Mouse (Mus musculus) heart, postnatal 14 days (tissue): ENCODE results near the gene Srms. TPM values are rescaled to one million over a fixed set of nuclear protein-coding genes. Genes with fewer than 3 reads are reported as not detected.
"Not testable (repeated sequence)": the region's sequence is repeated elsewhere in the genome, so short reads cannot be mapped to it uniquely, and the experiment has no call there.

ENCODE experiments used
- DNase-seq, 2 experiments: peaks; one replicate each; pipeline ENCODE4 v3.0.0; 2021 to 2022
- intact Hi-C: fragments of 180-260 bp; cut with DNase I; formaldehyde crosslinking; loops from one replicate; pipeline ENCODE4 v1.15.1; 2025
- total RNA-seq, 2 experiments: library from RNA; stranded (reverse); gene quantifications; 2 replicates each; pipeline ENCODE4 v1.2.3; 2021

Gene Srms
- total RNA-seq, 2 experiments from 2014 or later = 0.17 to 0.61 TPM

DNA sequence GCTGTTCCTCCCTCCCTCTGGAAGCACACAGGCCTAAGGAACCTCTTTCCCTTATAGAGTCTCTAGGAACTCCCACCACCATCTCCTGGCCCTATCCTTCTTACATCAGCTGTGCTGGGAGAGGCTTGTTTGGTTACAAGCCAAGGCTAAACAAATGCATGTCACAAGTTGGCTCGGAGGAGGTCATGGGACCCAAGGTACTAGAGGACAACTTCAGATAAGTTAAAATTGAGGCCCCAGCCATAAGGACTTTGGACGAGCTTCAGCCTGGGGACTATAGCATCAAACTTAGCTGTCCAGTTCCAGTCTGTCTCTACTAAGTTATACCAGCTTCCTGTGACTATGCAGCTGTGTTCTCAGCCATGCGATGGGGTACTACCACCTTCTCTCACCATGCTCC is 14.1 kb upstream of the Srms start:
- no peak for DNase-seq
- intact Hi-C loops = no loop called here

DNA sequence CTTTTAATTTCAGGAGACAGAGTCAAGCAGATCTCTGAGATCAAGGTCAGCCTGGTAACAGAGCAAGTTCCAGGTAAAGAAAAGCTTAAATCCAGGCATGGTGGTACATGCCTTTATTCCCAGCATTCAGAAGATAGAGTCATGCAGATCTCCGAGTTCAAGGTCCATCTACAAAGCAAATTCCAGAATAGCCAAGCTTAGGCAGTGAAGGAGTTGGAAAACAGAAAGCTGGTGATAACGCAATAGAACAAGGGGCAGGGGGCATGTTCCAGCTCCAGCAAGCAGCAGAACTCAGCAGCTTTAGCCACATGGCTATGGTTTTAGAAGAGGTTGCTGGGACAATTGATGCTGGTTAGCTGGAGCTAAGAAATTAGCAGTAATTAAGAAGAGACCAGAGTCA is 12.0 kb upstream of the Srms start:
- intact Hi-C loops = no loop called here

DNA sequence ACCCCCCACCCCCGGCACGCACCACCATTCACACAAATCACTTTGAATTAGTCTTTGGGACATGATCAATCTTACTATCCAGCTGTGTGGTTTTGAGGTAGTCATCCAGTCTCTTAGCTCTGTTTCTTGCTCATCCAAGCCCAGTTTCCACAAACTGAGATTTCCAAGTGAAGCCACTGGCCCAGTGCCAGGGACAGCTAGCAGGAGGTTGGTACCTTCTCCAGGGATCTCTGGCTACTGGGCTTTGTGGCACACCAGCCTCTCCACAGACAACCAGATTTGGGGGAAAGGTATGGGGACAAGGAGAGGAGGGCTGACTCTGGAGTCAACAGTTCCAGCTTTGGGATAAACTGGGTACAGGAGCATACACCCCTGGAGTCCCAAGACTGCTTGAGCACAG is 7.4 kb upstream of the Srms start:
- DNase-seq = no peak
- intact Hi-C loops = loop anchor here (2.0 kb wide), 1 partner anchor 32 kb away; no protein-coding TSS in a partner anchor

More for the DNA sequence above, 12.0 kb upstream of the Srms start:
- DNase-seq = no peak

DNA sequence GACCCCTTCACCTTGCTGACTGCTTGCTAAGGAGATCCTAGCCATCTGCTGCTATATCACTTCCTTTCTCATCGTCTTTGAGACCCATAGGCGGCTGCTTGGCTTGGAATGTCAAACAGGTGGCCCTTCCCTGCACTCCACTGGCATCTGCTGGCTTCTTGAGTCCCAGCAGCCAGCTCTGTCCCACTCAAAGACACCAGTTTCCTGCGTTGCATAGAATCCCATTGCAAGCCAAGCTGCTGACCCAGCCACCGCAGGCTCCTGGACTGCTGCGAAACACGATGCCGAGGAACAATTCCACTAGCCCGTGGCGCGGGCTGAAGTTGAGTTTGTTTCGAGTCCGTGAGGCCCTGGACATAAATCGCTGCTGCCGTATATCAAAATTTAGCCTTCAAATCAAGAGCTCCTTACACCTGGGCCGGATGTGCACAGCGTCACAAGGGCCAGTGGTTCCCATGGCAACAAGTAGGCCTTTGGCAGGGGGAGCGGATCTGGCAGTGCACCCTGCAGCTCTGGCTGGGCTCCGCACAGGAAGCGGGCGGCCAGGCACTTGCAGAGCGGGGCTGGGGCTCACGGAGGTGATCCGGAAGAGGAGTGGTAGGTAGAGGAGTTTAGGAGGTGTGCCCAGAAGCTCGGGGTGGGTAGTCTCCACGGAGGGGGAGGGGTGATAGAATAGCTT is 6.7 kb upstream of the Srms start, which contains the start of gene Fndc11:
TSS of gene Fndc11 (plus strand) at position 476 of the 679 bp plus-strand sequence.
- intact Hi-C loops = loop anchor here (2.0 kb wide), 1 partner anchor 31 kb away; no protein-coding TSS in a partner anchor
- peak; percentile 77 to 84 for DNase-seq

DNA sequence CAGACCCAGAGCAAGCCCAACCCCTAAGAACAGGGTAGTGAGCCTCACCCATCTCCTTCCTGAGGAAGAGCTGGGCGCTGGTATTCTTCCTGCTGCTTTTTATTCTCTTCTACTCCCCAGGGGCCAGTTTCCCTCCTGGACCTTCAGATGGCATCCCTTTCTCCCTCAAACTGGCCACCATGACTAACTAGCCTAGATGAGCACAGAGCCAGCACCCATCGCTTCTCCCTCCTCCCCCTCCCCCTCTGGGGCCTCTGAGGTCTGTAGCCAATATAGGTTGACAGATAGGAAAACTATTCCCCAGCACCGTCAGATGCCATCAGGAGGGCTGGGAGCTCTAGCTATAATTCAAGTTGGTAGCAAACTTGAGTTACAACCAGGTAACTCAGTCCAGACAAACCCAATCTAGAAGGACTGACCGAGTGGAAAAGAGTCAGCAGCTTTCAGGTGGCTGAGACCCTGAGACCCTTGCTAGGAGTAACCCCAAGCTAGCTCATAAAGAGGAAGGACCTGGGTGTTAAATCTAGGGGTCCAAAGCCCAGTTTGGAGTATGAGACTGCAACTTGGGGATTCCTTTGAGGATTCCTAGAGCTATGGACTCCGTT is 6.0 kb upstream of the Srms start:
- DNase-seq = no peak
- intact Hi-C loops = no loop called here

DNA sequence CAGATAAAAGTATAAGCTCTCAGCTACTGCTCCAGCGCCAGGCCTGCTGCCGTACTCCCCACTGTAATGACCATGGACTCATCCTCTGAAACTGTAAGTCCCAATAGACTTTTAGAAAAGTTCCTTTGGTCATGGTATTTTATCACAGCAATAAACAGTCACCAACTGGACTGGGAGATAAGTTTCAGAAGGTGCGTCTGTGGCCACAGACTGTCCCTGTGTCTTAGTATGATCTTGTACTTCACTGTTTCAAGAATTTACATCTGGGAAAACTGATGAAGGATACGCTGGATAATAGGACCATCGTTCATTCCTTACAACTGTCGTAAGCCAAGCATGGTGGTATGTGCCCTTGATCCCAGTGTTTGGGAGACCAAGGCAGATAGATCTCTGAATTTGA is 3.1 kb upstream of the Srms start:
- intact Hi-C loops = no loop called here
- DNase-seq = no peak

DNA sequence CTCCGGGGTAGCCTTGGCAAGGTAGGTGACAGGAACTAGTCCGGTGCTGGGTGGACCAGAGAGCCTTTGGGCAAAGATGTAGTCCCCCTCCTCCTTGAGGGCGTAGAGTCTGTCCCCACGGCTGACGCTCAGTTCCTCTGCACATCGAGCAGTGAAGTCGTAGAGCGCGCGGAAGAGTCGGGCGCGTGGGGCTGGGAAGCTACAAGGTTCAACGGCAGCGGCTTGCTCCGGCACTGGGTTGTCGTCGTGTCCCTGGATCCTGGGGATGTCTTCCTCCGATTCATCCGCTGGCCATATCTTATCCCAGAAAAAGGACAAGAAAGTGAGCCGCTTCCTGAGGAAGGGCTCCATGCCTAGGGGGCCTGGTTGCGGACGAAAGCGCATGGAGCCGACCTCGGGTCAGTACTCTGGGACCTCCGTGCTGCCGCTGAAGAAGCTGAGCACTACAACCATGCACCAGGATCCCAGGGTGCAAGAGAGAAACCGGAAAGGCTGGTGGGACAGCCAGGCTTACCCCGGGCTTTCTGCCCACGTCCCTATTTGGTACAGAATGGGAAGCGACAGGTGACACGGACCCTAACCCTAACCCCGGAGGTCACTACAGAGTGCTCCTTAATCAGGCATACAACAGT is 480 bp downstream of the Srms start:
- no peak for DNase-seq
- intact Hi-C loops = no loop called here

DNA sequence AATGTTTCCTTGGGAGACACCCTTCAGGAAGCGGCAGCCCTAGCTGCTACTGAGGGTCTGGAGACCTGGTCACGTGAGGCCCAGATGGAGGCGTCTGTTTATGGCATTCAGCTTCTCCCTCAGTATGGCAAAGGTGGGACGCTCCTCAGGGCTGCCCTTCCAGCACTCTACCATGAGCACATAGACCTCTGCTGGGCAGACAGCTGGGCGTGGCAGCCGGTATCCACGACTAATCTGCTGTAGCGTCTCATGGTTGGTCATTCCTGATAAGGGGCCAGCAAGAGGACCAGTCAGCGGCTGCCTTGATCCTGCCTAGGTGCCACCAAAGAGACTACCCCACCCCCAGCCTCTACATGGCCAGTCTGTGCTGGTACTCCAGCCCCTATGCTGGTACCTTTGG is 6.9 kb downstream of the Srms start:
- intact Hi-C loops = no loop called here
- no peak for DNase-seq

DNA sequence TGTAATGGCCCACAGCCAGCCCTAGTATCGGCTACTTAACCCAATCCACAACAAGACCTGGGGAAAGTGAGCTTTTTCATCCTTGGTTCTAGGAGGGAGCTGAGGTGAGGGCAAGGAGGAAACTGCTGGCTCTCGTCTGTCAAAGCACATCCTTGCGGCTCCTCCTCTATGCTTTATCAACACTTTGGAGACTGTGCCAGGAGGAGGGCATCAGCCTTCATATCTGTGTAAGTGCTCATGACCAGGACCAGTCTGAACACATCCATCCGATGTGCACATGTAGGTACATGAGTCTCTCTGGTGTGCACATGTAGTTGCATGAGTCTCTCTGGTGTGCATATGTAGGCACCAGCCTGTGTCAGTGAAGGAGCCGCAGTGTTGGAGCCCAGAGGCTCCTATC is 7.3 kb downstream of the Srms start:
- no peak for DNase-seq
- intact Hi-C loops = no loop called here

DNA sequence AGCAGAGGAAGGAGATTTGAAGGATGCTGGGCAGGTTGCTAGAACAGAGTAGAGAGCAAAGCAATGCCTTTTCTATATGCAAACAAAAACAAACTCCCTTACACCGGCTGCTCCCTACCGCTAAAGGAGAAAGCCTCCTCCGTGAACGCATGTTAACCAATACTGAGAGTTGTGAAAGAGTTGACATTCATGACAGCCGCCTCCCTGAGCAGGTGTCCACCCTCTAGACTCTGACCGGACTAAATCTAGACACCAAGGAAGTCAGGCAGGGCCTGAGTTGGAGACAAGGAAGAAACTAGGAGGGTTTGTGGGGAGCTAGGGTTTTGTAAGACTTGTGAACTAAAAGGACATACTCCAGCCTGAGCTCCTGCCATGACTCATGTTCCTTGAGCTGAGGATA is 10.1 kb downstream of the Srms start:
- no peak for DNase-seq
- intact Hi-C loops = no loop called here

DNA sequence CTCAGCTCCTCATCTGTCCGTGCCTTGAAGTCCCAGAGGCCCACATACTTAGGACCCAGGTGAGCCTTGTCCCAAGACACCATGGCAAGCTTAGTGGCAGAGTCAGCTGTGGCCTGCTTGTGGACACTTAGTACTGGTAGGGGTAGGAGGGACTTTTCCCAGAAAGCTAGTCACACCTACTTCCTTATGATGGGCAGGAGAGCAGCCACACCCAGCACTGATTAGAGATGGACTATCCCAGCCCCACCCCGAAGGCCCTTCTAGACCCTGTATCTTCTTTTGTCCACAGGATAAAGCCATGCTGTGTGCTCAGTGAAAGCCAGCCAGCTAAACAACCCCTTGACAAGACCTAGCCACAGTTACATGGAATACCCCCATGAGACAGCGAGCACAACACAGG is 10.6 kb downstream of the Srms start, which contains the start of gene Ptk6:
TSS of gene Ptk6 (minus strand) at position 368 of the 400 bp plus-strand sequence.
- intact Hi-C loops = no loop called here
- DNase-seq = no peak

DNA sequence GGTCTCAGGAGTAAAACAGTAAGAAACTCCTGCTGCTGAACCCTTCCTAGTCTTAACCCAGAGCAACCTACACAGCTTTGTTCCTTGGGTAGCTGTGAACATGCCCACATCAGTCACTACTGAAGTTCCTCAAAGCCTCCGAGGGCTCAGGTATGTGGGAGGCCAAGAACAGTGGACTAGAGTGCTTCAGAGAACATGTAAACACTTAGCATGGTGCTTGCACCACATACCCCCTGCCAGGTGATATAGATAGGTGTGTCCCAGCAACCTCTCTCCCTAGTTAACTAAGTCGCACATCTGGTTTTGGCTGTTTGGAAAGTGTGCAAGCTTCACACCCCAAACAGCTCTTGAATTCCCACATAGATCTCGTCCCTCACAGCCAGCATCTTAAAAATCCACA is 11.4 kb downstream of the Srms start:
- DNase-seq = no peak
- intact Hi-C loops = no loop called here

DNA sequence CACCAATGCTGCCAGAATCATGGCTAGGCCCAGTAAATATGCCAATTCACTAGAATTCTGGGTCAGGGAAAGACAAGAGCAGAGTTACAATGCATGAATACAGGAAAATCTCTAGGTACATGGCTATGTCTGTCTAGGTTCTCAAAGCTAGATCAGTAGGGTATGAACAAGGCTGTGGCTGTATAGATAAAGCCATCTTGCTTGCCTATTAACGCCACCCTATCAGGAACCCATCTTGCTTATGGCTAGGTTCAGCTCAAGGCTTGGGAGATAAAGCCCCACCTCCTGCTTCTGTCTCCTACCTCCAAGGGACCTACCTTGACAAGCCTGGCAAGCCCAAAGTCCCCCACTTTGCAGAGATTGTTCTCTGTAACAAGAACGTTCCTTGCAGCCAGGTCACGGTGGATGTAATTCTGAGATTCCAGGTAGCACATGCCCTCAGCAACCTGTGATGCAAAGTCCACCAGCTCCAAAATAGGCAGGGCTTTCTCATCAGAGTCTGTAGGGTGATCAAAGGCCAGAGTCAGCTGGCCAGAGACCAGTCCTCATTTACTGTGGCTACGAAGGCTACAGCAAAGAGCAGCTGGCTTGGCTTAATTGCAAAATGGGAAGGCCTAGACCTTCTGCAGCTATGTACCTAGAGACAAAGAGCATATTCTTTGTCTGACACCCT is 16.2 kb downstream of the Srms start:
- no peak for DNase-seq
- intact Hi-C loops = no loop called here

DNA sequence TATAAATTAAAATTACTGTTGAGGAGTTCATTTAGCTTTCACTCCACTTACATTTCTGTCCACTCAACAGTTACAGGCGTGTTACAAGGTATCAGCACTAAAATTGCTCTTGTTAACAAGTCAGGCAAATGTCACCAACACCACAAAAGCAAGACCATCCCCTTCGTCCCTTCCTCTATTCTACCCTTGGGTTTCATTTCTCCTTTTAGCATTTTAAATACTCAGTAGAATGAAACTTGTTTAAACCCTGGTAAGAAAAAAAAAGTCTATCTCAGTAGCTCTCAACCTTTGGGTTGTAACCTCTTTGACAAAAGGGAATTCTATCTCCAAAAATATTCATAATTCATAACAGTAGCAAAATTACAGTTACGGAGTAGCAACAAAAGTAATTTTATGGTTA is 19.9 kb downstream of the Srms start:
- DNase-seq = no peak
- intact Hi-C loops = no loop called here

DNA sequence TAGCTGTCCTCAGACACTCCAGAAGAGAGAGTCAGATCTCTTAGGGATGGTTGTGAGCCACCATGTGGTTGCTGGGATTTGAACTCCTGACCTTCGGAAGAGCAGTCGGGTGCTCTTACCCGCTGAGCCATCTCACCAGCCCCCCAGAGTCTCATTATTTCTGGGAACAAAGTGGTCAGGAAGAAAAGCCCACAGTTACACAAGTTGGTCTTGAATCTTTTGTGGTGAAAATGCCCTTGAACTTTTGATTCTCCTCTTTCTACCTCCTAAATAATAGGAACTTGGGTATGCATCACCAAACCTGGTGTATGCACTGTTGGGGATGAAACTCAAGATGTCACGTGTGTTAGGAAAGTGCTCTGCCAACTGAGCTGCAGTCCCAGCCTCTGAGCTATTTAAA is 21.0 kb downstream of the Srms start:
- no peak for DNase-seq
- intact Hi-C loops = no loop called here

DNA sequence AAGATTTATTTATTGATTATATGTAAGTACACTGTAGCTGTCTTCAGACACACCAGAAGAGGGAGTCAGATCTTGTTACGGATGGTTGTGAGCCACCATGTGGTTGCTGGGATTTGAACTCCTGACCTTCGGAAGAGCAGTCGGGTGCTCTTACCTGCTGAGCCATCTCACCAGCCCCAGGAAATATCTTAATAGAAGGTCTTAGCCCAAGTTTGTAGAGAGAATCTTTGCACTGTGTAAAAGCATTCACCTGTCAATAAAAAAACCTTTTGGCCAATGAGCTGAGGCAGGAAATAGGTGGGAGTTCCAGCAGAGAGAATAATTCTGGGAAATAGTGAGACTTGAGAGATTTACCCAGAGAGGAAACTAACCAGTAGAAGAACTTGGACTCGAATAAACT is 21.6 kb downstream of the Srms start:
- intact Hi-C loops, DNase-seq: not testable (repeated sequence)

DNA sequence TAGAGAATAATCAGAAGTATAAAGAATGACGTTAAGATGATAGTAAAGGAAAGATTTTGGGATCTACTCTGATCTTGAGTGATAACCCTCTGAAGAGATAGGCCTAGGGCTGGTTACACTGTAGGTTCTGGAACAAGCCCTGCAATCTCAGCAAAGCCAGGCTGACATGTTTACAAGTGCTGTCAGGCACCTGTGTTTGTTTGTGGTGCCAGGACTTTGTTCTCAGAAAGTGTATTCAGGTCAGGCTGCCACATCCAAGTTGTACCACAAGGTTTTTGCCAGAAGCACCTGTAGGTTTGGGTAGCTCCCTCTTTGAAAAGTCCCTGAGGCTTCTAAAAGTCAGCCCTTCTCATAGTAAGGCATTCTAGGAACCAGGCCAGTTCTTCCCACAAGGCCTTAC is 23.7 kb downstream of the Srms start:
- intact Hi-C loops = loop anchor here (2.0 to 10.0 kb wide), 3 partner anchors 31 to 405 kb away; partner anchors contain the start of genes Fndc11, Prpf6, Samd10 and Zfp512b
- no peak for DNase-seq

DNA sequence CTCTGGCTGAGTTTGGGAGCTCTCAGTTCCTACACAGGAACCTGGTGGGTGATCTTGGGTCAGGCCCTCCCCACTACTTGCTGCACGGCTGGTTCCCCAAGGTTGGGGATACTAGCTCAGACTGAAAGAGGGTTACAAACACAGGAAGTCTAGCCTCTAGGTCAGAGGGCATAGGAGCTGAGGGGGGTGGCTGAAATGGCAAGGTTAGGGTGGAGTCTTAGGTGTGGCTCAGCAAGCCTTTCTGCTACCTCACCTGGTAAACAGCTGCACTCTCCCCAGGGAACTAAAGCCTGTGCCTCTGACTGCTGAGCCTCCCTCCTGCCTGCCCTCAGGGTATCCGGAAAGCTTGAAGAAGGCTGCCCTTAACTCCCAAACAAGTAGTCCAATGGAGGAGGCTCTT is 24.3 kb downstream of the Srms start:
- intact Hi-C loops = loop anchor here (2.0 to 10.0 kb wide), 3 partner anchors 32 to 406 kb away; partner anchors contain the start of genes Fndc11, Prpf6, Samd10 and Zfp512b
- peak in 1 of 2 experiments; percentile 7 for DNase-seq

DNA sequence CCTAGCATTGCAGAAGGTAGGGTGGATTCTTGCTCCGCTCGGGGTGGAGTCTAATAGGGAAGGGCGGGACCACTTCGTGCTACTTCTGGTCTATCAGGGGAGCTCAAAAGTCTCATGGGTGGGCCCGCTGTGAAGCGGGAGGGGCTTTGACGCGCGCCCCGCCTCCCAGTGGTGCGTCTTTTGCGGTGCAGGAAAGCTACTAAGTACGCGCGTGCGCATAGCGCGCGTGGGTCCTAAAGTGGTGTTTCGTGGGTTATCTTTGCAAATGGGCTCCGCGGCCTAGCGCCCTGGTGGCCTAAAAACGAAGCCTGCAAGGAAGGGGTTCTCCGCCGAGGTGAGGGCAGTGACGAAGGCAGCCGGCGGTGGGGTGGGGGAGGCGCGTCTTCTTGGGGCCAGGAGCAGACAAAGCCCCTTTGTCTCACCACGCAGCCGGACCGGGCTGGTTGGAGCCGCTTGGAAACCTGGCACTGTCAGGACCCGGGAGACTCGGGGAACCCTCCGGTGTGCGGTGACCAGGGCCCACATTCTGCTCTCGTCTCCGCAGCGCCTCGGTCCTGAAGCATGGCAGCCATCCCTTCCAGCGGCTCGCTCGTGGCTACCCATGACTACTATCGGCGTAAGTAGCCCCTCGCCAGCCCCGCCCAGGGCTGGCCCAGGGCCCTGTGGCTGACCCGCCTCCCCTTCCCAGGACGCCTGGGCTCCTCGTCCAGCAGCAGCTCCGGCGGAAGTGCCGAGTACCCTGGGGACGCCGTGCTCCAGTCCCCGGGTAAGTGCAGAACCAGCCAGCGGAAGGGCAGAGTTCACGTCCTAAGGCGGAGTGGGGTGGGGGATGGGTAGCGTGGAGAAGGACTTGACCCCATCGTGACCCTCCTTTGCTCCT is 25.6 kb downstream of the Srms start, which contains the start of gene Ppdpf:
TSS of gene Ppdpf (plus strand) at position 127 of the 880 bp plus-strand sequence.
- intact Hi-C loops = loop anchor here (2.0 to 10.0 kb wide), 3 partner anchors 50 to 407 kb away; partner anchors contain the start of genes Prpf6, Samd10 and Zfp512b
- DNase-seq = peak; percentile 91 to 92

DNA sequence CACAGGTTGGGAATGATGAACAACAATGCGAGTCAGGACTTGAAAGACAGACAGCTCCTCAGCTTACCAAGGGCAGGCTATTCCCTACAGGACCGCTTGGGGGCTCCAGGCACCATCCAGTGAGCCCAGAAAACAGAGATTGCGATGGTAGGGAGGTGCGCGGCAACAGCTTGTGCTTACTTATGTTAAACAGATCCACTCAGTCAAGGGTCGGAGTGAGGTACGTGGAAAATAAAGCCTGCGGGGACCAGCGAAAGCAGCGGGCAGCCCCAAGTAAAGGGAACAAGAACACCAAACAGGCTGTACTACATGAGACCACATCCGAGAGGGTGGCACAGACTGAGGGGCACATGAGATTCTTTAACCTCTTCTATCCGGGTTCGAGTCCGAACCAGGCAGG is 26.4 kb downstream of the Srms start:
- intact Hi-C loops = loop anchor here (1.0 to 10.0 kb wide), 4 partner anchors 51 to 408 kb away; partner anchors contain the start of genes Prpf6, Samd10 and Zfp512b
- DNase-seq = peak; percentile 82 to 86
